In genomic region chr4:16371900-16372299, GRCm38 (mm10) we compare ENCODE assay signal across 15 mouse cellular contexts.
"Had no signal": no experiment of that assay in that cellular context is flagged by ENCODE, and none has a peak within 500 bp of the region (broad histone marks: within the 10 kb centered on the region; RNA-seq: fewer than 3 reads in every experiment).

No protein-coding gene starts in this region.

- H3K9ac ChIP-seq: neural tube, embryonic 15.5 days; stomach, embryonic 15.5 days had no signal

- H3K4me2 ChIP-seq: neural tube, embryonic 15.5 days; stomach, embryonic 15.5 days had no signal

- H3K4me1 ChIP-seq: neural tube, embryonic 15.5 days; stomach, embryonic 15.5 days had no signal

- H3K4me3 ChIP-seq: neural tube, embryonic 15.5 days; stomach, embryonic 15.5 days had no signal

- DNase-seq: retina, postnatal 1 day; right cerebral cortex, adult 18-20 months; right cerebral cortex, postnatal 14 days; right cerebral cortex, postnatal 25 days; right cerebral cortex, postnatal 4 days; spleen, adult 18-20 months; thymus, adult 18-20 months; thymus, adult 2 months; thymus, postnatal 14 days; thymus, postnatal 25 days; thymus, postnatal 36 days; thymus, postnatal 4 days had no signal

- H3K27me3 ChIP-seq: neural tube, embryonic 15.5 days; stomach, embryonic 15.5 days had no signal

- H3K27ac ChIP-seq: neural tube, embryonic 15.5 days; stomach, embryonic 15.5 days; stomach, postnatal 0 days had no signal

- H3K9me3 ChIP-seq: neural tube, embryonic 15.5 days; stomach, embryonic 15.5 days had no signal

- H3K36me3 ChIP-seq: neural tube, embryonic 15.5 days; stomach, embryonic 15.5 days had no signal
